Mouse (Mus musculus) small intestine, adult 2 months (tissue): ENCODE data around the gene Zfp981.
"Not testable (repeated sequence)": the region's sequence is repeated elsewhere in the genome, so short reads cannot be mapped to it uniquely, and the experiment has no call there.

Experiments
- CTCF ChIP-seq: fragments of 200-500 bp; IDR thresholded peaks from 2 replicates; pipeline ENCODE4 v1.5.1; 2012; ENCODE audit warnings: low read depth, mild to moderate bottlenecking, control low read depth, inconsistent platforms, low read length, moderate library complexity, mixed read lengths; ENCODE audit not compliant: insufficient replicate concordance, insufficient read length; ENCODE audit errors: extremely low read depth
- POLR2A ChIP-seq: fragments of 200-500 bp; IDR thresholded peaks from 2 replicates; pipeline ENCODE4 v1.6.1; 2012; ENCODE audit warnings: low read depth, mild to moderate bottlenecking, control low read depth, inconsistent platforms, low read length, moderate library complexity

GRCm38 (mm10) chr4:146480376-146481096 is 21.3 kb upstream of the Zfp981 start:
- TF ChIP-seq CTCF, POLR2A: not testable (repeated sequence)
